Mouse (Mus musculus) neutrophil, adult 5-6 weeks (primary cell): ENCODE measurements around the gene Cryga. TPM values are rescaled to one million over a fixed set of nuclear protein-coding genes. Genes with fewer than 3 reads are reported as not detected.
"Not testable (repeated sequence)": the region's sequence is repeated elsewhere in the genome, so short reads cannot be mapped to it uniquely, and the experiment has no call there.

ENCODE experiments used
- ATAC-seq: fragments of 151-379, 151-347 bp; 2 replicates; pipeline ENCODE4 v1.8.0; 2017; ENCODE audit warnings: mild to moderate bottlenecking, moderate TSS enrichment; ENCODE audit not compliant: insufficient number of reproducible peaks, poor library complexity, low FRiP score, severe bottlenecking; ENCODE audit errors: extremely low read depth
- total RNA-seq: library from RNA; stranded (forward); fragments of 200-1000 nt; gene quantifications from 2 replicates; pipeline ENCODE4 v1.2.3, GENCODE M21; 2017

The Cryga gene
- total RNA-seq, 1 experiment from 2014 or later, result not detected

GRCm38 (mm10) chr1:65107654-65108279 lies 4.6 kb upstream of the Cryga start:
- ATAC-seq, result no peak

- no peak for ATAC-seq
Observed at GRCm38 (mm10) chr1:65096953-65097352, 6.2 kb downstream of the Cryga start.

GRCm38 (mm10) chr1:65091566-65091965 lies 11.6 kb downstream of the Cryga start:
- no peak for ATAC-seq

- peak; percentile 96 for ATAC-seq
Observed at GRCm38 (mm10) chr1:65090370-65090769, 12.8 kb downstream of the Cryga start.

GRCm38 (mm10) chr1:65088567-65089356 lies 14.4 kb downstream of the Cryga start:
- ATAC-seq, result peak; percentile 50

GRCm38 (mm10) chr1:65082188-65082587 lies 21.0 kb downstream of the Cryga start, which contains the start of gene Crygb:
Gene Crygb (minus strand): TSS chr1:65082288.
- ATAC-seq, result no peak

GRCm38 (mm10) chr1:65075607-65076006 lies 27.6 kb downstream of the Cryga start:
- no peak for ATAC-seq

- no peak for ATAC-seq
Observed at GRCm38 (mm10) chr1:65073589-65073988, 29.6 kb downstream of the Cryga start, which contains the start of gene Crygc. Gene Crygc (minus strand): TSS chr1:65073689.

- ATAC-seq, result no peak
Observed at GRCm38 (mm10) chr1:65067842-65068241, 35.3 kb downstream of the Cryga start.

GRCm38 (mm10) chr1:65064201-65064600 lies 39.0 kb downstream of the Cryga start:
- ATAC-seq, result no peak

GRCm38 (mm10) chr1:65063352-65063751 lies 39.8 kb downstream of the Cryga start, which contains the start of gene Crygd:
Gene Crygd (minus strand): TSS chr1:65063452.
- ATAC-seq, result no peak

GRCm38 (mm10) chr1:65052140-65052539 lies 51.0 kb downstream of the Cryga start:
- no peak for ATAC-seq

- ATAC-seq, result no peak
Observed at GRCm38 (mm10) chr1:65051696-65052095, 51.5 kb downstream of the Cryga start.

GRCm38 (mm10) chr1:65050952-65051351 lies 52.2 kb downstream of the Cryga start, which contains the start of gene Cryge:
Gene Cryge (minus strand): TSS chr1:65051149.
- ATAC-seq, result not testable (repeated sequence)

Other genes starting within 250 kb of the Cryga start
- 60.1 and 63.2 TPM in 2 replicates for gene Plekhm3, start 146.5 kb downstream of the Cryga start, total RNA-seq
- gene Akr1cl, start 70.6 kb downstream of the Cryga start, total RNA-seq, result not detected in 2 replicates
- gene Cryge, start 52.2 kb downstream of the Cryga start, total RNA-seq, result not detected in 2 replicates
- gene Crygd, start 39.9 kb downstream of the Cryga start, total RNA-seq, result not detected in 2 replicates
- not detected in 2 replicates for gene Crygc, start 29.7 kb downstream of the Cryga start, total RNA-seq
- not detected in 2 replicates for gene Crygb, start 21.1 kb downstream of the Cryga start, total RNA-seq
- gene Gm28845, start 16.2 kb upstream of the Cryga start, total RNA-seq, result not detected in 2 replicates
- not detected in 2 replicates for gene D630023F18Rik, start 19.8 kb upstream of the Cryga start, total RNA-seq
- gene Idh1, start 83.1 kb upstream of the Cryga start, total RNA-seq, result 40.1 and 48.5 TPM in 2 replicates
- 64.1 and 69.4 TPM in 2 replicates for gene Pikfyve, start 83.3 kb upstream of the Cryga start, total RNA-seq
- 0.12 TPM in 1 of 2 replicates, not detected in the other for gene Pth2r, start 178.7 kb upstream of the Cryga start, total RNA-seq